Mouse (Mus musculus): ENCODE data around the gene Ankrd54. TPM values are rescaled to one million over a fixed set of nuclear protein-coding genes. Genes with fewer than 3 reads are reported as not detected.
"Not testable (repeated sequence)": the region's sequence is repeated elsewhere in the genome, so short reads cannot be mapped to it uniquely, and the experiment has no call there.

The Ankrd54 gene
- polyA plus RNA-seq, 1 experiment from 2014 or later, result 28.7 TPM

DNA sequence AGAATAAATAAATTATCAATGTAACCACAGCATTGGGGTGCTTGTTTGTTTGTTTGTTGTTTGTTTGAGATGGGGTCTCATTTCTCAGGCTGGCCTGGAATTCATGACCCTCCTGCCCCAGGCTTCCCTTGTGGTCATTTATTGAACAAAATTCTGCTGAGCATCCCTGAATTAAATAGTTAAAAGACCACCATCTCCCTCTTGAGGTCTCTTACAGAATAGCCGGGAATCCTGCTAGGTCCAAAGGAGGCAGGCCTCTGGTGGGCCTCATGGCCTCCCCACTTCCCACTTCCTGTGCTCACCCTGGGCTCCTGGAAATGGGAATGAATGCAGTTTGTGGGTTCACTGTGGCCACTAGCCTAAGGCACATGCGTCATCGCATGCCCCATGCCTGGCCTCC, 43.8 kb downstream of the Ankrd54 start:
- Histone ChIP-seq H3K4me2 (no peak overlapping the region), H3K27ac (ENCODE audit: low read depth, low read length) (no peak overlapping the region), H3K9me3 (replicated peaks; ENCODE audit: control insufficient read depth, low read length) (no peaks in the 10 kb centered on the region), H3K4me1 (ENCODE audit: control insufficient read depth, insufficient read depth, low read length) (peaks cover 5% of the 10 kb centered on the region), H3K9ac (ENCODE audit: low read depth, low read length) (no peak overlapping the region), H3K4me3 (ENCODE audit: low read depth, low read length) (no peak overlapping the region), H3K36me3 (ENCODE audit: control insufficient read depth, insufficient read depth, low read length) (no peaks in the 10 kb centered on the region), H3K27me3 (ENCODE audit: control insufficient read depth, insufficient read depth, low read length) (no peaks in the 10 kb centered on the region)
- WGBS (ENCODE audit: insufficient replicate concordance), result 55% methylated on average over 3 of the region's 3 CpGs
- no peak for ATAC-seq (replicated peaks; ENCODE audit: insufficient number of reproducible peaks, low FRiP score, low TSS enrichment)

DNA sequence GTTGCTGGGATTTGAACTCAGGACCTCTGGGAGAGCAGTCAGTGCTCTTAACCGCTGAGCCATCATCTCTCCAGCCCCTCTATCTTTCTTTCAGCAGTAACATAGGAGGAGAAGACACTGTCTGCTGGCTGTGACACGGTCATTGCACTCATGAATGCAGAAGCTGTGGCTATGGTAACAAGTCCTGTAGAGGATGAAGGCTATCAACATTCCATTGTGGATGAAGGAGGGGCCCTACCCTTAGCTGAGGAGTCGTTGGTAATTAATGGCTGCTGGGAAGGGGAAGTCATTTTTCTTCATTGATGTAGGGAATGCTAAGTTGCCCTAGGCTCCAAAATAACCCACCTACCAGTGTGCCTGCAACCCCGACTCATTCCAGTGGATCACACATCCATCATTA, 44.5 kb downstream of the Ankrd54 start:
- H3K9ac ChIP-seq (ENCODE audit: low read depth, low read length), result no peak overlapping the region
- ATAC-seq (replicated peaks; ENCODE audit: insufficient number of reproducible peaks, low FRiP score, low TSS enrichment), result no peak
- H3K9me3 ChIP-seq (replicated peaks; ENCODE audit: control insufficient read depth, low read length), result no peaks in the 10 kb centered on the region
- H3K4me1 ChIP-seq (ENCODE audit: control insufficient read depth, insufficient read depth, low read length), result peaks cover 5% of the 10 kb centered on the region
- H3K27me3 ChIP-seq (ENCODE audit: control insufficient read depth, insufficient read depth, low read length), result no peaks in the 10 kb centered on the region
- H3K4me2 ChIP-seq, result no peak overlapping the region
- WGBS (ENCODE audit: insufficient replicate concordance), result 43% methylated on average over 4 of the region's 4 CpGs
- no peaks in the 10 kb centered on the region for H3K36me3 ChIP-seq (ENCODE audit: control insufficient read depth, insufficient read depth, low read length)
- no peak overlapping the region for H3K27ac ChIP-seq (ENCODE audit: low read depth, low read length)
- H3K4me3 ChIP-seq (ENCODE audit: low read depth, low read length), result no peak overlapping the region

DNA sequence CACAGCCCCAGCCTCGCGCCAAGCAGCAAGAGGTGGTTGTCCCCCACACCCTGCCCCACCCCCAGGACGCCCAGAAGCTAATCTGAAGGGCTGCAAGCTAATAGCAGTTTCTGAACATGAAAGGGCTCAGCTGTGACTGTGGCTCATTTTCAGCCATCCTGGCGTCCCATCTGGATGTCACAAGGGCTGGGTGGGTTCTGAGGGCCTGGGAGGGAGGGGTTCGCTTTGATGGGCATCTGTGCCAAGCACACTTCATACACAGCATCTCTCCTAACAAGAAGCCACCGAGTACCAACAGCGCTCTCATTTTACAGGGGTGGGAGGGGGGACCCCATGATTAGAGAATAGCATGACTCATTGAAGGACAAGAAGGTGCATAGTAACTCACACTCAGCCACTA, 49.3 kb downstream of the Ankrd54 start:
- WGBS (ENCODE audit: insufficient replicate concordance), result 67% methylated on average over 7 of the region's 7 CpGs
- H3K4me1 ChIP-seq (ENCODE audit: control insufficient read depth, insufficient read depth, low read length), result no peaks in the 10 kb centered on the region; the same call in 1 of the 2 replicates
- H3K27ac ChIP-seq (ENCODE audit: low read depth, low read length), result no peak overlapping the region
- H3K36me3 ChIP-seq (ENCODE audit: control insufficient read depth, insufficient read depth, low read length), result no peaks in the 10 kb centered on the region
- H3K4me3 ChIP-seq (ENCODE audit: low read depth, low read length), result no peak overlapping the region
- no peaks in the 10 kb centered on the region for H3K9me3 ChIP-seq (replicated peaks; ENCODE audit: control insufficient read depth, low read length)
- no peak overlapping the region for H3K9ac ChIP-seq (ENCODE audit: low read depth, low read length)
- no peak for ATAC-seq (replicated peaks; ENCODE audit: insufficient number of reproducible peaks, low FRiP score, low TSS enrichment)
- H3K27me3 ChIP-seq (ENCODE audit: control insufficient read depth, insufficient read depth, low read length), result no peaks in the 10 kb centered on the region
- H3K4me2 ChIP-seq, result no peak overlapping the region

DNA sequence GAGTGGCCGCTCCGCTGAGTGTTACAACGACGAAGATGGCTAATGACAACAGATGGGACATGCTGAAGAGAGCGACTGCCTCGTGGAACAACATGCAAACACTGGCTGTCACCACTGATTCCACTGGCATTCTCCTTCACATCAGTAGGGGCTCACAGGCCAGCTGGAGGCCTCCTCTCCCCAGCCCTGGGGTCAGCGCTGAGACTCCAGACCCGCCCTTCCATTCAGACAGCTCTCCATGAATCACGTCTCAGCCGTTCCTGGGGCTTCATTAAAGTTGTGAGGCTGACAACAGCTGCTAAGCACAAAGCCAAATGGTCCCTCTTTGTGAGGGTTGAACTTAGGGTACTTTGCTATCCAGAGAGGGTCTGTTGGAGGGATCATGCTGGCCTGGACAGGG, 51.1 kb downstream of the Ankrd54 start:
- Histone ChIP-seq H3K36me3 (ENCODE audit: control insufficient read depth, insufficient read depth, low read length) (no peaks in the 10 kb centered on the region), H3K27me3 (ENCODE audit: control insufficient read depth, insufficient read depth, low read length) (no peaks in the 10 kb centered on the region), H3K9me3 (replicated peaks; ENCODE audit: control insufficient read depth, low read length) (no peaks in the 10 kb centered on the region), H3K4me3 (ENCODE audit: low read depth, low read length) (no peak overlapping the region), H3K9ac (ENCODE audit: low read depth, low read length) (no peak overlapping the region), H3K4me1 (ENCODE audit: control insufficient read depth, insufficient read depth, low read length) (no peaks in the 10 kb centered on the region; the same call in 1 of the 2 replicates), H3K4me2 (no peak overlapping the region), H3K27ac (ENCODE audit: low read depth, low read length) (no peak overlapping the region)
- ATAC-seq (replicated peaks; ENCODE audit: insufficient number of reproducible peaks, low FRiP score, low TSS enrichment), result no peak
- 51% methylated on average over 10 of the region's 10 CpGs for WGBS (ENCODE audit: insufficient replicate concordance)

DNA sequence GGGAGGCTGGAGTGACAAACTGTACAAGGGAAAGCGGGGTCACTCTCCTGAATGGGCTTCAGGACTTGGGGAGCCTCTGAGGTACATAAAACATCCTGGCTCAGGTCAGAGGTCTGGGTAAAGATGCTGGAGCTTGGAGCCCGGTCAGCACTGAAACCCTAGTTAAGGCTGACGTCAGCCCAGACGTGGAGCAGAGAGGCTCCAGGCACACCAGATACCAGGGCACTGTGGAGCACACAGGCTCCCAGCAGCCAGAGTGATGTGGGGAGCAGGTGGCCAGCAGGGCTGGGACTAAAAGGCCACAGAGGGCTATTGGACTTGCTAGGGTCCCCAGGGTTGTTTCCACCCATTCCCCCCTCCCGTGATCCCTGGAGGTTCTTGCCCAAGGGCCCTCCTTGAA, 53.0 kb downstream of the Ankrd54 start:
- Histone ChIP-seq H3K9ac (ENCODE audit: low read depth, low read length) (no peak overlapping the region), H3K27ac (ENCODE audit: low read depth, low read length) (no peak overlapping the region)
- ATAC-seq (replicated peaks; ENCODE audit: insufficient number of reproducible peaks, low FRiP score, low TSS enrichment), result no peak

DNA sequence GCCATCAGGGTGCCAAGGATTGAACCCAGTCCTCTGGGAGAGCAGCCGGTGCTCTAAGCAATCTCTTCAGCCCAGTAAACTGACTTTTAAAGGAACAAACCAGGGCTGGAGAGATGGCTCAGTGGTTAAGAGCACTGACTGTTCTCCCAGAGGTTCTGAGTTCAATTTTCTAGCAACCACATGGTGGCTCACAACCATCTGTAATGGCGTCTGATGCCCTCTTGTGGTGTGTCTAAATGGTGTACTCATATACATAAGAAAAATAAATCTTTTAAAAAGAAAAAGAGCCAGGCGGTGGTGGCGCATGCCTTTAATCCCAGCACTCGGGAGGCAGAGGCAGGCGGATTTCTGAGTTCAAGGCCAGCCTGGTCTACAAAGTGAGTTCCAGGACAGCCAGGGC, 54.9 kb downstream of the Ankrd54 start:
- not testable (repeated sequence) for H3K27me3 ChIP-seq (ENCODE audit: control insufficient read depth, insufficient read depth, low read length); H3K27ac ChIP-seq (ENCODE audit: low read depth, low read length); H3K4me2 ChIP-seq; H3K9me3 ChIP-seq (replicated peaks; ENCODE audit: control insufficient read depth, low read length); H3K4me3 ChIP-seq (ENCODE audit: low read depth, low read length); ATAC-seq (replicated peaks; ENCODE audit: insufficient number of reproducible peaks, low FRiP score, low TSS enrichment); H3K4me1 ChIP-seq (ENCODE audit: control insufficient read depth, insufficient read depth, low read length); H3K9ac ChIP-seq (ENCODE audit: low read depth, low read length)
- 80% methylated on average over 6 of the region's 6 CpGs for WGBS (ENCODE audit: insufficient replicate concordance)
- H3K36me3 ChIP-seq (ENCODE audit: control insufficient read depth, insufficient read depth, low read length), result peaks cover 14% of the 10 kb centered on the region

More for the DNA sequence above, 53.0 kb downstream of the Ankrd54 start:
- Histone ChIP-seq H3K9me3 (replicated peaks; ENCODE audit: control insufficient read depth, low read length) (no peaks in the 10 kb centered on the region), H3K4me3 (ENCODE audit: low read depth, low read length) (no peak overlapping the region), H3K4me1 (ENCODE audit: control insufficient read depth, insufficient read depth, low read length) (no peaks in the 10 kb centered on the region; the same call in 1 of the 2 replicates), H3K4me2 (no peak overlapping the region), H3K36me3 (ENCODE audit: control insufficient read depth, insufficient read depth, low read length) (no peaks in the 10 kb centered on the region), H3K27me3 (ENCODE audit: control insufficient read depth, insufficient read depth, low read length) (no peaks in the 10 kb centered on the region)
- WGBS (ENCODE audit: insufficient replicate concordance), result 44% methylated on average over 5 of the region's 5 CpGs

DNA sequence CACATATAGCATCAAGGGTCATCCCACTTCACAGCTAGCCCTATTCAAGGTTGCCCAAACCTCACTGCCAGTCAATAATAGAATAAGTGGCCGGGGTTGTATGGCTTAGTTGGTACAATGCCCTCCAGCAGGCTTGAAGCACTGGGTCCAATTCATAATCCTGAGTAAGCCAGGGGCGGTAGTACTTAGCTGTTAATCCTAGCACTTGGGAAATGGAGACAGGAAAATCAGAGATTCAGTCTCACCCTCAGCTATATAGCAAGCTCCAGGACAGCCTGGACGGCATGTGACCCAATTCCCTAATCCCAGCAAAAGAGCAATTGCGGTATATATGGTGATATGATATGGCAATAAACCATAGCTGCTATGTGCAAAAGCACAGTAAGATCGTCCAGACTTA, 55.6 kb downstream of the Ankrd54 start:
- Histone ChIP-seq H3K27ac (ENCODE audit: low read depth, low read length) (no peak overlapping the region), H3K9me3 (replicated peaks; ENCODE audit: control insufficient read depth, low read length) (no peaks in the 10 kb centered on the region), H3K36me3 (ENCODE audit: control insufficient read depth, insufficient read depth, low read length) (peaks cover 16% of the 10 kb centered on the region), H3K4me3 (ENCODE audit: low read depth, low read length) (no peak overlapping the region), H3K27me3 (ENCODE audit: control insufficient read depth, insufficient read depth, low read length) (no peaks in the 10 kb centered on the region), H3K4me2 (no peak overlapping the region), H3K4me1 (ENCODE audit: control insufficient read depth, insufficient read depth, low read length) (peaks cover under 1% of the 10 kb centered on the region), H3K9ac (ENCODE audit: low read depth, low read length) (no peak overlapping the region)
- 89% methylated on average over 5 of the region's 5 CpGs for WGBS (ENCODE audit: insufficient replicate concordance)
- ATAC-seq (replicated peaks; ENCODE audit: insufficient number of reproducible peaks, low FRiP score, low TSS enrichment), result no peak

DNA sequence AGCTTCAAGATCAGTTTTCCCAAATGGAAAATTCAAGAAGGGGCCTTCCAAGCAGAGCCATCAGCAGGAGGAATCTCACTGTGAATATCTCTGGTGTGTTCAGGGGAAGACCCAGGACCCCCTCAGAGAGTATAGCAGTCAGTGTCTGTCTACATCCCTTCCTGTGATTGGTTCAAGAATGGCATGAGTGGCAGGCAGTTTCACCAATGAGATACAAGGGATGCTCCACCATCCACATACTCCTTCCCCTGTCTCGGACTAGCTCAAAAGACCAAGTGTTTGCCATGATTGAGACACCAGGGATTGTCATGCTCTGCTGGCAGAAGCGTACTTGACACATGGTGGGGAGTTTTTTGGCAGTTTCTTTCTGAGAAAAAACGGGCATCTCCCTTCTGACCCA, 56.1 kb downstream of the Ankrd54 start:
- H3K9ac ChIP-seq (ENCODE audit: low read depth, low read length), result no peak overlapping the region
- H3K36me3 ChIP-seq (ENCODE audit: control insufficient read depth, insufficient read depth, low read length), result peaks cover 21% of the 10 kb centered on the region
- H3K4me1 ChIP-seq (ENCODE audit: control insufficient read depth, insufficient read depth, low read length), result peaks cover 4% of the 10 kb centered on the region
- no peaks in the 10 kb centered on the region for H3K9me3 ChIP-seq (replicated peaks; ENCODE audit: control insufficient read depth, low read length)
- ATAC-seq (replicated peaks; ENCODE audit: insufficient number of reproducible peaks, low FRiP score, low TSS enrichment), result no peak
- WGBS (ENCODE audit: insufficient replicate concordance), result 73% methylated on average over 3 of the region's 3 CpGs
- H3K27ac ChIP-seq (ENCODE audit: low read depth, low read length), result no peak overlapping the region
- H3K4me2 ChIP-seq, result no peak overlapping the region
- no peak overlapping the region for H3K4me3 ChIP-seq (ENCODE audit: low read depth, low read length)
- H3K27me3 ChIP-seq (ENCODE audit: control insufficient read depth, insufficient read depth, low read length), result no peaks in the 10 kb centered on the region

DNA sequence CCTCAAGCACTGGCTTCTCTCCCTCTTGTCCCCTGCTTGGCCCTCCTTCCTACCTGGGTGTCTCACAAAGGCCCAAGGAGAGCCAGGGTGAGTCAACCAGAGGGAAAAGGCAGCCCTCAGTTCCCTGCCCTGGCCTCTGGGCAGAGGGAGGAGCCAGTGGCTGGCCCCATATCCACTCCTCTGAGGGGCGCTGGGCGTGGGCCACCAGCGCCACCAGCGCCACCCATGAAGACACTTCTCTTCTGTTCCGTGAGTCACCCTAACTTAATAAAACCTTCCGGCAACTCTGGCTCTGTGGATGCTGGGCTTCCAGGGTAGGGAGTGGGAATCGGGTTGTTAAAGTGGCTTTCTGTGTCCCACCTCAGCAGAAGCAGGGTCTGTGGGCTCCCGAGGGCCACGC, 57.1 kb downstream of the Ankrd54 start:
- no peak for ATAC-seq (replicated peaks; ENCODE audit: insufficient number of reproducible peaks, low FRiP score, low TSS enrichment)
- Histone ChIP-seq H3K4me2 (no peak overlapping the region), H3K27me3 (ENCODE audit: control insufficient read depth, insufficient read depth, low read length) (no peaks in the 10 kb centered on the region), H3K27ac (ENCODE audit: low read depth, low read length) (no peak overlapping the region), H3K4me1 (ENCODE audit: control insufficient read depth, insufficient read depth, low read length) (peaks cover 4% of the 10 kb centered on the region; the same call in 1 of the 2 replicates), H3K9ac (ENCODE audit: low read depth, low read length) (no peak overlapping the region), H3K36me3 (ENCODE audit: control insufficient read depth, insufficient read depth, low read length) (peaks cover 23% of the 10 kb centered on the region), H3K4me3 (ENCODE audit: low read depth, low read length) (no peak overlapping the region), H3K9me3 (replicated peaks; ENCODE audit: control insufficient read depth, low read length) (no peaks in the 10 kb centered on the region)
- 85% methylated on average over 9 of the region's 9 CpGs for WGBS (ENCODE audit: insufficient replicate concordance)

Data from heart, embryonic 11.5 days (tissue).